Mouse (Mus musculus): ENCODE data around the gene Efhd2. TPM values are rescaled to one million over a fixed set of nuclear protein-coding genes. Genes with fewer than 3 reads are reported as not detected.

Efhd2 gene
- polyA plus RNA-seq, 1 experiment from 2014 or later: 75.3 TPM

DNA sequence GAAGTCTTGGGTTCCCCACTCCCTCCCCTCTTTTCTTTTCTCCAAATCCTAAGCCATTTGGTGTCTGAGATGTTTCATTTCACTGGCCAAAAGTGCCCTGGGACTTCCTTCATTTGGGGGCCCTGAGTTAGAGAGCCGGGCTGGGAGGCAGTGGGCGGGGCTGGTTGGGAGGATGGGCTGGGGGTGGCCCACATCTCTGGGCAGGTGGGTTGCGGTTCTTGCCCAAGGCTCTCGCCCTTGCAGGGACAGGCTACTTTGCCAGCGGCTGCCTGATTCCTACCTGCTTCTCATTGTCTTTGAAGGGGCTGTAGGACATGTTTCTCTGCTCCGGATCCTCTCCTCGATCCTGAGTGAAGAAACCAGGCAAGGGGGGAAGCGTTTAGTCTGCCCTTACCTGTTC lies 24.2 kb upstream of the Efhd2 start:
- Histone ChIP-seq H3K36me3 (replicated peaks) (no peaks in the 10 kb centered on the region), H3K4me1 (peaks cover 69% of the 10 kb centered on the region), H3K9ac (no peak overlapping the region), H3K4me3 (replicated peaks) (no peak overlapping the region), H3K9me3 (no peaks in the 10 kb centered on the region), H3K27ac (peak overlapping the region; percentile 96), H3K4me2 (no peak overlapping the region), H3K27me3 (no peaks in the 10 kb centered on the region)
- 84% methylated on average over 8 of the region's 8 CpGs for WGBS
- no peak for ATAC-seq (ENCODE audit: low FRiP score)

DNA sequence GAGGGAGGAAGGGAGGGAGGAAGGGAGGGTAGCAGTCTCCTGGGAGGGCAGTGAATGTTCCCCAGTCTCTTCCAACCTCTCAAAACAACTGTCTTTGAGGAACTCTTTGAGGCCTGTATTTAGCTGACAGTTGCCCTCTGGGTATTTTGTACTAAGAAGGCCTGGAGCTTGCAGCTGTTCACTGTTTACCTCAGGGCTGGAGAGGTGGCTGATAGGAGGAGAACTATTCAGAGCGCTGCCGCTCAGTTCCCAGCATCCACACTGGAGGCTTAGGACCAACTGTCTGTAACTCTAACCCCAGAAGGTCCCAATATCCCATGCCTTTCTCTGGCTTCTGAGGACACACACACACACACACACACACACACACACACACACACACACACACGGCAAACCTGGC lies 23.1 kb upstream of the Efhd2 start:
- WGBS: 59% methylated on average over 3 of the region's 3 CpGs
- ATAC-seq (ENCODE audit: low FRiP score): no peak

DNA sequence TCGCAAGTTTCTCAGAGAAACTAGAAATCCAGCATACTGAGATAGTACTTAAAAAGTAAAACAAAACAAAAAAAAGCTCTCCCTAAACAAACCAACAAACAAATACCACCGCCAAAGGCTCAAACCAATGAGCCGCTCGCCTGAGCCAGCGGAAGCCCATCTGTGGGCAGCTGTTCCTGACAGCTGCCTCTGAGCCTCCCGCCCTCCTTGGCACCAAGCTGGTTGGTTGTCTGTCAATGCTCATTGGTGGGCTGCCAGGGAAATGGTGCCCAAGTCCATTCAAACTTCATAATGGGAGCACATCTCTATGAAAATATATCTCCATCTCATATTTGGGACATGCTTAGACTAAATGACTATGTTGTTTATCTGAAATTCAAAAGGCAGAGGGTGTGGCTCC lies 22.5 kb upstream of the Efhd2 start:
- peaks cover 57% of the 10 kb centered on the region for H3K4me1 ChIP-seq
- H3K27ac ChIP-seq: 0 out of 2 replicates have a peak overlapping the region, but pooled peaks have one; percentile 1
- H3K27me3 ChIP-seq: no peaks in the 10 kb centered on the region
- no peaks in the 10 kb centered on the region for H3K36me3 ChIP-seq (replicated peaks)
- no peak overlapping the region for H3K4me2 ChIP-seq
- H3K9me3 ChIP-seq: no peaks in the 10 kb centered on the region
- H3K4me3 ChIP-seq (replicated peaks): no peak overlapping the region
- no peak overlapping the region for H3K9ac ChIP-seq
- ATAC-seq (ENCODE audit: low FRiP score): no peak
- WGBS: 74% methylated on average over 6 of the region's 6 CpGs

More for the DNA sequence above, 23.1 kb upstream of the Efhd2 start:
- Histone ChIP-seq H3K9me3 (no peaks in the 10 kb centered on the region), H3K4me1 (peaks cover 63% of the 10 kb centered on the region), H3K27ac (peak overlapping the region; percentile 96), H3K4me2 (no peak overlapping the region), H3K27me3 (no peaks in the 10 kb centered on the region), H3K9ac (no peak overlapping the region), H3K36me3 (replicated peaks) (no peaks in the 10 kb centered on the region), H3K4me3 (replicated peaks) (no peak overlapping the region)

DNA sequence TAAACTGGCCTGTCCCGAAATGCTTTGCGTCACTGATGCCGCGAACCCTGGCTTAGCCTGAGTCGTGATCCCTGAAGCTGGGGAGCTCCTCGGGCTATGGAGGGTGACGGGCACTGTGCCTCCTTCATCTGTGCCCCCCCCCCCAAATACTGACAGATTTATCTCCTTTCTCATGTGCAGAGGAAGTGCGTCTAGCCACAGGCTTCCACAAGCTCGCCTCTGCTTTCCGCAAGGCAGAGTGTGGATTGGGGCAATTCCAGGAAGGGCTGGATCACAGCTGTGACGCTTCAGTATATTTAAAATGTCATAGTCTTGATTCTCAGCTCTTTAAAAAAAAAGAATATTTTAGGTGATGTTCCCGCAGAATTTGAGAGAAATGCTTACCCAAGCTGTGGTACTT lies 21.1 kb upstream of the Efhd2 start:
- no peaks in the 10 kb centered on the region for H3K9me3 ChIP-seq
- no peaks in the 10 kb centered on the region for H3K27me3 ChIP-seq
- no peak for ATAC-seq (ENCODE audit: low FRiP score)
- 89% methylated on average over 12 of the region's 12 CpGs for WGBS
- H3K36me3 ChIP-seq (replicated peaks): no peaks in the 10 kb centered on the region
- no peak overlapping the region for H3K4me2 ChIP-seq
- no peak overlapping the region for H3K4me3 ChIP-seq (replicated peaks)
- H3K4me1 ChIP-seq: peaks cover 42% of the 10 kb centered on the region
- H3K27ac ChIP-seq: no peak overlapping the region
- H3K9ac ChIP-seq: no peak overlapping the region

DNA sequence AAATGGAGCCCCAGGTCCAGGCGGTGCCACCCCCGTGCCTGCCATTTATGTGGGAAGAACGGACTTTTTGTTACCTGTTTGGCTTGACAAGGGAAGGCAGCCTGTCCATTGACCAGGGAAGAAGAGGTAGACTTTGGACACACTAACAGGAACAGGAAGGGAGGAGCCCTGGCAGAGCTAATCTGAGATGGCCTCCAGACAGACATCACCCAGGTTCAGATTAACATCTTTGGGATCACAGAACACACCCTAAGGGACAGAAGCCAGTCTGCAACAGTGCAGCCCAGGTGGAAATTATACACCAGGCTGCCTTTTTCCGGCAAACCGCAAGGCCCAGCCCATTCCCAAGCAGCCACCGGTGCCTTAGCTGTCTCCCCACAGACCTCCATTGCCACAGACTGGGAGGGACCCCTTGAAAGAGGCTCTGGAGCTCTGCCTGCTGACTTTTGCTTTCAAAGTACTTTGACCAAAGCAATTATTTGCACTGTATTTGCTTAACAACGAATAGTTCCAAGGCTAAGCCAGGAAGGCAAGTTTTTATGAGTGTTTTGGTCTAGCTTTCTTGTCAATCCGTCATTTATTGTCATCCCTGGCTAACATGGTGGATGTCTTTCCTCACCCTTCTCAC lies 18.6 kb upstream of the Efhd2 start:
- Histone ChIP-seq H3K4me1 (peaks cover 17% of the 10 kb centered on the region), H3K27ac (no peak overlapping the region), H3K4me2 (no peak overlapping the region), H3K4me3 (replicated peaks) (no peak overlapping the region), H3K9me3 (no peaks in the 10 kb centered on the region), H3K9ac (no peak overlapping the region), H3K27me3 (no peaks in the 10 kb centered on the region), H3K36me3 (replicated peaks) (no peaks in the 10 kb centered on the region)
- ATAC-seq (ENCODE audit: low FRiP score): no peak
- 83% methylated on average over 8 of the region's 8 CpGs for WGBS

DNA sequence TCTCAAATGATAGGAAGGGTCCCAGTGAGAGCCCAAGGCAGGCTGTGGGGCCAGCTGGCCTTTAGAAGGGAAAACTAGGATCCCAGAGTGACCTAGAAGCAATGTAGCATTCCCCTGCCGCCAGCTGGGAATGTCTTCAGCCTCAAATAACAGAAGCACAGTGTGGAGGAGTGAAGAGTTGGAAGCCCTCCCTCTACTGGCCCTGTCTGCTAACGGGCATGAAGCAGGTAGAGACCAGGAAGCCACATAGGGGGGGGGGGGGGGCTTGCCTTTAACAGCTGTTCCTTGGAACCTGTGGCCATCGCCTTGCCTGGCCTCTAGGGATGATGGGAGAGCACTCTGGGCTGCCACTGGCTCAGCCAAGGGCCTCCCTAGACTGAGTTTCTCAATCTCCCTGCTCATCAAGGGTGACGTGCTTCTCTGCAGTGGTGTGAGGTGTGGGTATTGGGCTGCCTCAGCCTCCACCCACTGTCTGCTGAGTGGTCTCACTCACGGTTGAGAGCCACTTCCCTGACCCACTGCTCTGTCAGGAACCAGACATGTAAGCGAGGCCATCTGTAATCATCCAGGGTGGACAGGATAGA lies 11.8 kb upstream of the Efhd2 start:
- Histone ChIP-seq H3K9me3 (no peaks in the 10 kb centered on the region), H3K27me3 (no peaks in the 10 kb centered on the region; the same call in 1 of the 2 replicates), H3K36me3 (replicated peaks) (no peaks in the 10 kb centered on the region), H3K9ac (no peak overlapping the region), H3K4me1 (0 out of 2 replicates have a peak, but pooled peaks cover 5% of the 10 kb centered on the region), H3K27ac (no peak overlapping the region), H3K4me3 (replicated peaks) (no peak overlapping the region), H3K4me2 (no peak overlapping the region)
- WGBS: 51% methylated on average over 6 of the region's 6 CpGs
- no peak for ATAC-seq (ENCODE audit: low FRiP score)

DNA sequence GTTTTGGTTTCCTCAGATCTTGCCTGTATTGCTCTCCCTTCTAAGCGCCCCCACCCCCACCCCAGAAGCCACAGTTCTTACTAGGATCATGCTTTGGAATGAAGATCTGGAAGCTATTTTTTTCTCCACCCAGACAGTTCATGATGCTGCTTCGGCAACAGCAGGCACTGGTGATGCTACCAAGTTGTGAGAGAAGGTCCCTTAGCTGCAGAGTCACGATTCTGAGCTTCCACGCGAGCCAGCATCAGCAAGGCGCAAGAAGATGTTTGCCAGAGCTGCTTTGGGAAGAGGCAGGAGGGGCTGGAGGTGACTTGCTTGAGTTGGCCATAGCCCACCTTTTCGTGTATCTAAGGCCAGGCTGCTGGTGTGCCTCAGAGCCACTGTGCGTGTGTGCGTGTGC lies 10.7 kb upstream of the Efhd2 start:
- no peaks in the 10 kb centered on the region for H3K9me3 ChIP-seq
- H3K27ac ChIP-seq: no peak overlapping the region
- H3K4me1 ChIP-seq: 0 out of 2 replicates have a peak, but pooled peaks cover 5% of the 10 kb centered on the region
- H3K4me3 ChIP-seq (replicated peaks): no peak overlapping the region
- ATAC-seq (ENCODE audit: low FRiP score): no peak
- H3K9ac ChIP-seq: no peak overlapping the region
- H3K36me3 ChIP-seq (replicated peaks): no peaks in the 10 kb centered on the region
- 85% methylated on average over 9 of the region's 9 CpGs for WGBS
- H3K27me3 ChIP-seq: no peaks in the 10 kb centered on the region; the same call in 1 of the 2 replicates
- H3K4me2 ChIP-seq: no peak overlapping the region

DNA sequence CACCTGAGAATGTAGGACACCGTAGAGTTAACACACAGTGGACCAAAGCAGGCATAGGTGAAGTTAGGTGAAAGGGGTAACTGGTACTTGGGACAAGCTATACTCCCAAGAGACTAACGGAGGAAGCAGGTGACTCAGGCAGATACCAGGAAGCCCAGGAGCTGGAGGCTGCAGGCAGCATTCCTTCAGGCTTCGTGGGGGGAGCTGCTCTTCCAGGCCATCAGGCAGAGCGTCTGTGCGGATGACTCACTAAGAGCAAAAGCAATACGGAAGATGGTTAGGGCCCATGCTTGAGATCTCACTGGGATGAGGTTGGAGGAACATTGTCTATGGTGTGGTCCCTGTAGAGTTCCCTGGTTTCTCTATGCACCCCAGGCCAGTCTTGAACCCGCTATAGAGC lies 8.1 kb upstream of the Efhd2 start:
- no peak for ATAC-seq (ENCODE audit: low FRiP score)
- no peak overlapping the region for H3K4me2 ChIP-seq
- no peaks in the 10 kb centered on the region; the same call in 1 of the 2 replicates for H3K27me3 ChIP-seq
- no peak overlapping the region for H3K9ac ChIP-seq
- 83% methylated on average over 7 of the region's 7 CpGs for WGBS
- H3K4me3 ChIP-seq (replicated peaks): no peak overlapping the region
- no peaks in the 10 kb centered on the region for H3K9me3 ChIP-seq
- 0 out of 2 replicates have a peak, but pooled peaks cover 5% of the 10 kb centered on the region for H3K4me1 ChIP-seq
- no peaks in the 10 kb centered on the region for H3K36me3 ChIP-seq (replicated peaks)
- H3K27ac ChIP-seq: no peak overlapping the region

DNA sequence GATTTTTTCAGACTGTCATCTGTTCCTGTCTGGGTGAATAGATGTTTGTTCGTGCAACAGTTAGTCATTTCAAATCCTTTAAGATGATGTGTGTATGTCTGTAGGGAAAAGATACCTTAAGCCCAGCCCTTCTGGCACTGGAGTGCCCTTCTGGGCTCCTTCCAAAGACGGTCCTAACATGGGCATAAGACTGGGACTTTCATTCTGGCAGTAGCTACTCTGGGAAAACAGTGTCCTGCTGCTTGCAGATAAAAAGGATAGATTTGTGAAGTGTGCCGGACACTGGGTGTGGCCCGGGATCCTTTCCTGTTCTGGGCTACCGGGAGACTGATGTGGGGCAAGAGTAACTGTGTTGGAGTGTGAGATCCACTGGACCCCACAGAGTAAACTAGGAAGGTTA lies 7.2 kb upstream of the Efhd2 start:
- Histone ChIP-seq H3K27me3 (peaks cover 5% of the 10 kb centered on the region; the same call in 1 of the 2 replicates), H3K4me1 (0 out of 2 replicates have a peak, but pooled peaks cover 5% of the 10 kb centered on the region), H3K4me2 (no peak overlapping the region), H3K36me3 (replicated peaks) (no peaks in the 10 kb centered on the region), H3K4me3 (replicated peaks) (no peak overlapping the region), H3K27ac (no peak overlapping the region), H3K9ac (no peak overlapping the region), H3K9me3 (no peaks in the 10 kb centered on the region)
- ATAC-seq (ENCODE audit: low FRiP score): no peak
- 84% methylated on average over 5 of the region's 5 CpGs for WGBS

DNA sequence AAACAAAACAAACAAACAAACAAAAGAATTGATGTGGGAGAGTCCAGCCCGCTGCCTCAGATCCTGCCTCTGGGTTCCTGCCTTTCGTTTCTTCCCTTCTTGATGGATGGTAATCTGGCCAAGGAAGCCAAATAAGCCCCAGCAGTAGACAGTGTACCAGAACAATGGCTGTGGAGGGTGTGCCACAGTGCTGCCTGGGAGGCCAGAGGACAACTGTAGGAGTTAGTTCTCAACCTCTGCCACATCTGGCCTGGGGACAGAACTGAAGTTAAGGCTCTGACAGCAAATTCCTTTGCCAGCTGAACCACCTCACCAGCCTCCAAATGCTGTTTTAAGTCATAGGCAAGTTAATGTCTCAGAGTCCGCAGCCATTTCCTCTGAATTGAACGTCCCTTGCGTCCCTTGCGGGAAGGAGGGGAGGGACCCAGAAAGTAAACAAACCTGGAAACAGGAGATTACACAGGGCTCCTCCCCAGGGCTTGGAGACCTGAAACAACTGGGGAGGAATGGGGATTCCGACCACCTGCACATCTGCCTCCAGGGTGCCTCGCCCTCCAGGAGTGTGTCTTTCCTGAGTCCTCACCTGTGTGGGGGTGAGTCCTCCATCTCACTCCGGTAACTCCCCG lies 6.7 kb upstream of the Efhd2 start:
- WGBS: 65% methylated on average over 10 of the region's 10 CpGs
- Histone ChIP-seq H3K4me1 (0 out of 2 replicates have a peak, but pooled peaks cover 3% of the 10 kb centered on the region), H3K36me3 (replicated peaks) (no peaks in the 10 kb centered on the region), H3K27me3 (peaks cover 5% of the 10 kb centered on the region), H3K9me3 (no peaks in the 10 kb centered on the region), H3K27ac (no peak overlapping the region), H3K4me2 (no peak overlapping the region), H3K9ac (no peak overlapping the region), H3K4me3 (replicated peaks) (no peak overlapping the region)
- ATAC-seq (ENCODE audit: low FRiP score): no peak

DNA sequence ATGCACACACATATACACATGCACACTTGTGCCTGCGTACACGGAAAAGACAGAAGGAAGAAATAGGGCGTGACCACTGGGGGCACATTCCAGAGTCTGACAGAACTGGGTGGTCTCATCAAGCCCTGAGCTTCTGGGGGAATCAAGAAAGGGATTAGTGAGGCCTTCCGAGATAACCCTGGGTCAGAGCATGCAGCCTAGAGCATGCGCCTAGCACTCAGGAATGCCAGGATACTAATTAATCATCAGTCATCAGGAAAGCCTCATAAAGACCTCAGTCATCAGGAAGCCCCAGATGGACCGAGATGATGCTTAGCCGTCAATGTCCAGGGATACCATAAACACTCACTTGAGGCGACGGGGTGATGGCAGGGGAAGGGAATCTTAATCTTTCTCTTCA lies 5.2 kb upstream of the Efhd2 start:
- no peak for ATAC-seq (ENCODE audit: low FRiP score)
- no peaks in the 10 kb centered on the region for H3K36me3 ChIP-seq (replicated peaks)
- H3K9ac ChIP-seq: no peak overlapping the region
- H3K27ac ChIP-seq: no peak overlapping the region
- peaks cover 5% of the 10 kb centered on the region for H3K27me3 ChIP-seq
- H3K4me1 ChIP-seq: peaks cover 10% of the 10 kb centered on the region
- H3K9me3 ChIP-seq: no peaks in the 10 kb centered on the region
- H3K4me2 ChIP-seq: no peak overlapping the region
- no peak overlapping the region for H3K4me3 ChIP-seq (replicated peaks)
- 71% methylated on average over 9 of the region's 9 CpGs for WGBS

DNA sequence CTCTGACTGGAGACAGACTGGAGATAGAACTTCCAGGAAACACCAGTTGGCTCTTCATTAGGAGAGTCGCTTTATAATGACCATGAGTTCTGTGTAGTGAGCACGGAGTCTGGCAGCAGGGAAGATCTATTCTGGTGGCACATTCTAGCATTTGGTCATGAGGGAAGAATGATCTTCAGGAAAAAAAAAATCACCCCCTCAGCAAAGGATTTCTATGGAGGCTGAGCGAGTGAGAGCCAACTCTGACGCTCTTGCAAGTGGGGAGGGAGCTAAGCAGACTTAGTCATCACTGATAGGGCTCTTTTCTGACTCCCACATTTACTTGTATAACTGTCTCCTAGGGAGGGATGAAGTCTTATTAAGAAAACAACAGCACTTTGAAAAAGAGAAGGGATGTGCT lies 4.4 kb upstream of the Efhd2 start:
- no peaks in the 10 kb centered on the region for H3K36me3 ChIP-seq (replicated peaks)
- H3K4me1 ChIP-seq: peaks cover 12% of the 10 kb centered on the region
- no peak for ATAC-seq (ENCODE audit: low FRiP score)
- H3K27me3 ChIP-seq: peaks cover 5% of the 10 kb centered on the region
- no peak overlapping the region for H3K27ac ChIP-seq
- no peak overlapping the region for H3K4me3 ChIP-seq (replicated peaks)
- H3K9ac ChIP-seq: no peak overlapping the region
- 86% methylated on average over 4 of the region's 4 CpGs for WGBS
- H3K4me2 ChIP-seq: no peak overlapping the region
- H3K9me3 ChIP-seq: no peaks in the 10 kb centered on the region

DNA sequence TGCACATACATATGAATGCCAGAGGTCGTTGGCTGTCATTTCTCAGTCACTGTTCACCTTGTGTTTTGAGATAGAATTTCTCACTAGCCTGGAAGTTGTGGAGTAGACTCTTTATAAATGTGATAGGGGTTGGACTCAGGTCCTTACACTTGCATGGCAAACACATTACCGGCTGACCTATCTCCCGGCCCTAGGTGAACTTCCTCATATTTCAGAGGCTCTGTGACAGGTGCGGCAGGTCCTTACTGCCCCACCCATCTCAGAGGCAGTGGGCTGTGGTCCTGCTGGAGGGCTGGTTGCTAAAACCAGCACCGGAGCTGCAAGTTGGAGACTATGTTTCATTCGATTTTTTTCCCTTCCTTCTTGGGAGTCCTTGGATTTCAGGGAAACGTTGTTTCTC lies 3.9 kb upstream of the Efhd2 start:
- WGBS: 77% methylated on average over 7 of the region's 7 CpGs
- Histone ChIP-seq H3K4me1 (peaks cover 17% of the 10 kb centered on the region), H3K9me3 (no peaks in the 10 kb centered on the region), H3K27me3 (peaks cover 6% of the 10 kb centered on the region), H3K36me3 (replicated peaks) (no peaks in the 10 kb centered on the region), H3K4me3 (replicated peaks) (no peak overlapping the region), H3K27ac (no peak overlapping the region), H3K9ac (no peak overlapping the region), H3K4me2 (no peak overlapping the region)
- ATAC-seq (ENCODE audit: low FRiP score): no peak

Measured in forebrain, embryonic 12.5 days (tissue).